Mouse (Mus musculus): ENCODE results near the gene Nav3. TPM values are rescaled to one million over a fixed set of nuclear protein-coding genes. Genes with fewer than 3 reads are reported as not detected.

Gene Nav3
- total RNA-seq, 2 experiments from 2014 or later: 2.3 to 4.7 TPM

DNA sequence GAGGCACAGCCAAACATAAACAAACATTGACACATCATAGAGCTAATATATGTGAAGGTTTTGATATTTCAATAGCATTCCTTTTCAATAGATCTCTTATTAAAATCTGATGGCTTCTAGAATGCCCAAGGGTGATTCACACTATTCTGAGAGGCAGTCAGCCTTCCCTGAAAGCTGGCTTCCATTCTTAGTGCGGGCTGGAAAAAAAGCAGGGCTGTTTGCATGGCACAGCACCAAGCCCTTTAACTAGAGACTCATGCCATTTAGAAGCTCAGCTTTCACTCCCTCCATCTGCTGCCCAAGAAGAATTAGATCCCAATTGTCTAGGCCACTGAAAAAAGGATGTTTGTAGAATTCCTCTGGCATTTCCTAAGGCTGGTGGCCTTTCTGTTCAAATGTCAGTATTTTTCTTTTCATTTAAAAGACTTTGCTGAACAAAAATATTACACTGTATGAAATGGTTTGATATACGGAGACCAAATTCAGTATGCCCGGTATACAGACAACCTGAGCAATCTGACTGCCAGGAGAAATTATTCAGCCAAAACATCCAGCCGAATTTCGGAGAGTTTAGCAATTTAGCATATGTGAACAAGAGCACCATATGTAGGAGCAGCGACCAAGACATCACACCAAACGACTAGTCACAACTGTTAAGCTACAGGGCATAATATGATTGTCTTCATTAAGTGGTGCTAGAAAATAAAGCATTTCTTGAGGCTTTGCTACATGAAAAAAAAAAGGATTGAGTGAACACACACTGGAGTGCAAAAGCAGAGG is 263.8 kb downstream of the Nav3 start:
- no peak for DNase-seq

DNA sequence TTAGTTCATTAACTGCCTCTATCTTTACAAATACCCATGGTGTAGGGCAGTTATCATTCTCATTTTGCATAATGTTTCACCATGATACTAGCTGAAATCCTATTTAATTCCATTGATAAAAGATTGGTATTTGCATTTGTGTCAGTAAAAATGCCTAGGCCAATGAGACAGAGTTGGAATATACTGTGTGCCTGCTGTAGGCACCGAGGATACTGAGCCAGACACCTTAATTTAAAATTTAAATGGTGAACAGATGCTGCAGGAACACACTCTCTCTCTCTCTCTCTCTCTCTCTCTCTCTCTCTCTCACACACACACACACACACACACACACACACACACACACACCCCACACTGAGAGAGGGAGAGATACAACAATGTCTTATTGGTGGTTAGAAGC is 269.8 kb downstream of the Nav3 start:
- DNase-seq: no peak

DNA sequence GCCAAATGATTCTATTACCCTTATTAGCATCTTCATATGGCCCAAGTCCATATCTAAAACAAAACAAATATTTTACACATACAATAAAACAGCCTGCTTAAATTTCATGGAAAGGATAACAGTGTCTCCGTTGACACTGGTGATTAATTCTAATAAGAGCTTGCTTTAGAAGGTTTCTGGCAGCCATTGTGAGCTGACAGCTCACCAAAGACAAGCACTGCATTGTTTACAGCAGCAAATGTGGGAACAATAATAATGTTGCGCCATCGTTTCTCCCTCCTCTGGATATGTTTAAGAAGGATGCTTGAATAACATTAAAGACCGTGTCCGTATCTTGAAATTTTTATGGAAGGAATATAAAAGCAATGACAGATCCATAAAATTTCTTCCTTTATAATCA is 280.1 kb downstream of the Nav3 start:
- no peak for DNase-seq

DNA sequence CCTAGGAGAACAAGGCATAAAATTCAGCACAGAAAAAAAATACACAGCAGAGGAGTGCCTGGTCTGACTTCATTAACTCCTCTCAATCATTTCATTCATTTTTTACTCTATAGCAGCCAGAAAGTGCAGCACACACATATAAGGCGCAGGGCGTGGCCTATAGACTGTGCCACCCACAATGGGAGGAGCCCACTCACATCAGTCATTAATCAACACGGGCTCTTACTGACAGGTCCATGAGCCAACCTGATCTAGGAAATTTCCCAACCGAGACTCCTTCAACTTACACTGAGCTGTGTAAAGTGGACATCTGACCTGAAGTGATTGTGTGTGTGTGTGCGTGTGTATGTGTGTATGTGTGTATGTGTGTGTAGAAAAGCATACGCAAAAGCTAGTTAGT is 286.6 kb downstream of the Nav3 start:
- DNase-seq: no peak

DNA sequence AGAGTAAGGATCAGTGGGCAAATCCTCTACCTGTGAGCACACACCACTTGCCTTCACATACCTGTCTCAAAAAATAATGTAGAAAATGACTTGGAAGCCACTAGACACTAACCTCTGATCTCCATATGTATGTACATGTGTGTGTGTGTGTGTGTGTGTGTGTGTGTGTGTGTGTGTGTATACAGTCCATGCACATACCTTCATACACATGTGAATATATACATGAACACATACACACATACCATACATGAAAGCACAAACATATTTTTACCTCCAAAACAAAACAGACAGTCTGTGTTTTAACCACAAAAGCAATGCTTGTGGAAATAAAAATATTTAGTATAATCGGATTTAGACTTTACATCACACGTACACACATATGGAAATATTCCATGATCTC is 287.1 kb downstream of the Nav3 start:
- DNase-seq: no peak

DNA sequence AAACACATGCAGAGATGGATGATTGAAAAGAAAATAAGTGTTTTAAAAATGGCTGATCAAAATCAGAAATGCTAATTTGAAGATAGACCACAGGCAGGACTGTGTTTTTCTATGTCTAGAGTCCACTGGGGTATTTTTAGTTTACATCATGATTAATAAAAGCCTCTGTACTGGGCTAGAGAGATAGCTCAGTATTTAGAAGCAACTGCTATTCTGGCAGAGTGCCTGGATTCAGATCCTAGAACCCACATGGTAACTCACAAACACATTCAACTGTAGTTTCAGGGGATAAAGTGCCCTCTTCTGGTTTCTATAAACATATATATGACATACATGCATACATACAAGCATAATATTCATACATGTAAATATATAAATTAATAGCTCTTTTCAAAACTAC is 293.4 kb downstream of the Nav3 start:
- no peak for DNase-seq

DNA sequence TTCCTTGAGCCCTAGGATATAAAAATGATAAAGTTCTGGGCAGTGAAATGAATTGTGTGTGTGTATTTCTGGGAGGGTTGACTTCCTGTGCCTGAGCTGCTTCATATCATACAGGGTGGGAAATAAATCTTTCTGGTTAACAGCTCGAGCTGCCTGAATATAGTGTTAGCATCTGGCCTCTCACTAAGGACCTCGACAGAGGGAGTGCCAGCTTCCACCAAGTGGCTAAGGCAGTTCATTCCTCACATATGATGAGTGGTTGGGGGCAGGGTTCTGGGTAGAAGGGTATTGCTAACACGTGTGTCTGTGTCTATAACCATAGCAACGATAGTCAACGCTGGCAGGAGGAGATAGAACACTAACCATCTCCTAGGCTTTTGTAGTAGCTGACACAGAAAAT is 295.1 kb downstream of the Nav3 start:
- no peak for DNase-seq

DNA sequence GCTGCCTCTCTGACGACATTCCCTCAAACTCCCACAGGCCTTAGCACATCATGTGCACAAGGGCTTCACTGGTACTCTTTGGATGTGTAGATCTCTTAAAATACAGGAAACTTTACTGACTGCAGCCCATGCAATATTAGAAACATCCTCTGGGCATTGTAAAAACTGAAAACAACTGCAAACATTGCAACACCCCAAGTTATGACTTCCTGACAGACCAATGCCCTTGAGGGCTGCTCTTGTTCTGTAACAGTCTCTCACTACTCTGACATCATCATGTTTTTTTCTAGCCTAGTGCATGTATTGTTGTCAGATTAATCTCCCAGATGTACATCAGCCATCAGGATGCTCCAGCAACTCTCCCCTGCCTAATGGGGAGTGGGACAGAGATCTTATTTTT is 296.5 kb downstream of the Nav3 start:
- DNase-seq: no peak

DNA sequence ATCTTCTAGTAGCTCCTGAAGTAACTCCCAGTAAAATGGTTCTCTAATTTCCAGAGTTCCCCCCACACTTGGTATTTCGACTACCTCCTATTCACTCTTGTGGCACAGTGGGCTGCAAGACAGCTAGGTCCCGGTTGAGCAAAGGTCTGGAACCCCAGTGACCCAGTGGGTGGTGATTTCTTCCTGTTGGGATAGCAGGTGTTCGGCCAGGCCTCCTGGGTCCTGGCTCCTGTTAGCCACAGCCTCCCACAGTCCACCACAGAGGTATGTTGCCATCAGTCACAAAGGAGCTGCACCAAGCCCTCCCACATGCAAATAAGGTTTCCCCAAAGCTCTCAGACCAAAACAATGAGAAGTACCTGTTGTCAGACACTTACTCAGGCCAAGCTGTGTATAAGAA is 297.9 kb downstream of the Nav3 start:
- no peak for DNase-seq

DNA sequence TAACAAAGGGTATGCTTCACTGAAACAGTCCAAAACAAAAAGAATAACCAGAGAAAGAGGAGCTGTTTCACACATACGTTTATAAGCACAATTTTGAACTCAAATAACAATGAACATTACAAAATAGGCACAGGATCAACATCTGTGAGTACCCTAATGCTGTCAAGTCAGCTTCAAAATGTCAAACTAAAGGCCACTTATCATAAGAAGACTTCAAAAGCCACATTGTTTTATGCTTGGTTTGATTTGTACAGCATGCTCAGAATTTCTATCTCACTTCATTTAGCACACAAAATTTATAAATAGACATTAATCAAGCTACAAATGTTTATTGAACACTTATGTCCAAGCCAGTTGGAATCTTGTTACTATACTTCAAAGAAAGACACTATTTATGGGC is 299.6 kb downstream of the Nav3 start:
- DNase-seq: no peak

DNA sequence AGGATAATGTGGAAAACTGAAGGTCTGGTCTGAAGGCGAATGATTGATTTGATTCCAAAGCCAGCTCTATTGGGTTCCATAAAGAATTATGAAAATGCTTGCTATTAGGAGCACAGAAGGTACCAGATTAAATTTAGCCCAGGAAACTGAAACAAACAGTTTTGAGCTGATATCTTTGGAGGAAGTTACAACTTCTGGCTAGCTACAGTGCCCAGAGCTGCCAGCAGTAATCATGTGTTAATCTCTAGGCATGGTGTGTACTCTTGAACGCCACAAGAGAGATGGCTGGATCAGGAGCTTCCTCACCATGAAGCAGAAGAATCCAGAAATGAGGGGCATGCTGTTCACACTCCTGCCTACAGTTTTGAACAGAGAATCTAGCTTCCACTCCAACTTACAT is 300.5 kb downstream of the Nav3 start:
- no peak for DNase-seq

DNA sequence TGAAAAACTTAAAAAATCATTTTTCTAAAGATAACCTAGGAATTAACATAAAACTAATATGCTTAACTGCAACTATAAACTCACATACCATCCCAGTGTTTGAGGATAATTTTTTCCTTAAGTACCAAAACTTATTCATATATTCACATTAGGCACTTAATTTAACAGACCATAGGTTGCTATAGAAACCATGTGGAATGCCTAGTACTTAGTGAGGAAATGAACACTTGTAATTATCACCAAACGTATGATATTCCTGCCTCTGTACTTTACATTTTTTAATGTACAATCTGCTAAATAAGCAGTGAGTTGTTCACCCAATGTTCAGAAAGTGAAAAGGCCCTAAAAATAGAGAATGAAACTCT is 301.1 kb downstream of the Nav3 start:
- no peak for DNase-seq

DNA sequence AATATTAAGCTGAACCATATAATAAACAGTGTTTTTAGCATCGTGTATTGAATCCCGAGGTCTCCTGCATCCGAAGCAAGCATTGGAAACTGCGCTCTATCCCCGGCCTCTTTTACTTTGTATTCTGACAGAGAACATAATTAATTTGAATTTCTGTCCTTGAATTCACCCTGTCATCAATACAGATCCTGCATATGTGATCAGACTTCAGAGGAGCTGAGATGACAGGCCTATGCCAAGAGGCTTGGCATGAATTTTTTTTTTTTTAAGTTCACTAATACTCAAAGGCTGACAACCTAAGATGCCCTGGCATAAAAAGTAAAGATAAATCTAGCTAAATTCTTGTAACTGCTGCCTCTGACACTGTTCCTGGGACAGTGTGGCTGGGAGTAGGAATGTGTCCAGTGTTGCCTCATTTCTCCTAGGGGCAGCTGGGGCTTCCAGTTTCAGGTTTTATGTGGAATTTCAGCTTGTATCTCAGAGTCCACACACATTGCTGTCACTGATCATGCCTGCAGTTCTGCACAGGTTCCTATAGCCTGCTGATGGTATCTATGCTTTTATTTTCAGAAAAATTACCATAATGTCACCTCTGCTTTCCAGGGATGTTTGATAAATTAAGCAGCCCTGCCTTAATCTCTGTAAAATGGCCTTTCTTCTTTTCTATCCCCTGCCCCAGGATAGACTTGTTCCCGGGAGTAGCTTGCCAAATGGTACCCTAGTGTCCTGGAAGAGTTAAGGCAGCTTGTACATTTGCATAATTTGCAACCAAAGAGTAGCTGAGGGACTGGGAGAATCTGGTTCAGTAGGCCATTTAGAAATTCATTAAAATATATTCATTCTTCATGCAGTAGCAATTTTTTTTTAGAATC is 301.8 kb downstream of the Nav3 start:
- no peak for DNase-seq

DNA sequence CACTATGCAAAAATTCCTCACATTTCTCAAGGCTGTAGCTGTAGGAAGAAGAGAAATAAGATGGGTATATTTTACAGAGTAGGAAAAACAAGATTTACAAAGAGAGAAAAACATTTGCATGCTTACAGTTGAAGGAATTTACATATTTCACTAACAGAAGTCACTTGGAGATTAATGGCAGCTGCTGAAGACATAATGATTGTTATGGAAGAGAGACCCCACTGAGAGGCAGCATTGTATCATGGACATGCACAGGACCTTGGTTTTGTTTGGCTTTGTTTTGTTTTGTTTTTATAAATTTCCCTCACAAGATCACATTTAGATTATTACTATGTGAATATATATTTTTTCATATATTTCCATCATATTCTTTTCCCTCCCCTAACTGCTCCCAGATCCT is 335.4 kb downstream of the Nav3 start:
- DNase-seq: no peak

DNA sequence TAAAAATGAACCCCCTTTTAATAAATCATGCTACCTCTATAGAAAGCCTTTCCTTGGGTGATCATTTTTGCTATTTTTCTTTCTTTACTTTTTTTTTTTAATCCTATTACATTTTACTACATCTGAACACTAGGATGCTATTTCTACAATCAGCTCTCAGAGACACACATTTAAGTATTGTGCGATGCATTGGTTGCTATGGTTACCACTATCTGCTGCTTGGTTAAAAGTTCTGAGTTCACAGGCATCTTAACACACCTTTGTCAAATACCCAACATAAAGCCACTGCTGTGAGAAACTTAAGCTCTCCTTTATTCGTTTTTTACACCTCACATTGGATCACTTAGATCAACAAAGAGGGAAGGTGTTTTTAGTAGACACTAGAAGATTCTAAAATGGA is 338.7 kb downstream of the Nav3 start:
- no peak for DNase-seq

DNA sequence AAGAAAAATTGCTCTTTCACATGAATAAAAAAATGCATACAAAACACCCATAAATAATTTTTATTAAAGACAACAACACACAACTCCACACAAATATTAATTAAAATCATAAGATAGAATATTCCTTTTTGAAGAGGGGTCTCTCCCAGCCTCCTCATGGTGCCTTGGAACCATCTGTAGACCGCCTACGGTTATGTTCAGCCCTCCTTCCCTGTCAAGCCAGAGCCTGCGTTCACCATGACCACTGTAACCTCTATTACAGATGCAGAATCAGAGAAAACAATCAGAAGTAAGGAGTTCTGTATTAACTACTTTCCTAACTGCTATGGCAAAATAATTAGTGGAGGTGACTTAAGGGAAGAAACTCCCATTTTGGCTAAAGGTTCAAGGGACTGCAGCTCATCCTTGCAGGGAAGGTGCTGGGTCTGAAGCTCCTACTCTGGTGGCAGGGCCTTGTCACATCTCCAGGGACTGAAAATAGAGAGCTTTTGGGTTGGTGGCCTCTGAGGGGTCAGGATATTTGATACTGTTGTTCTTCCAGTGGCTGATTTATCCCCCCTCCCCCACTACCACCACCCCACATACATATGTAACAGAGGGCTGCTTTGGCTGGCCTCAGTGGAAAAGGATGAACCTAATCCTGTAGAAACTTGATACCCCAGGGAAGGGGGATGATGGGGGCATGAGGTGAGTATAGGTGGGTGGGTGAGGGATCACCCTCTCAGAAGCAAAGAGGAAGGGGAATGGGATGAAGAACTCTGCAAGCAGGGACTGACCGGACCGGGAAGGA is 343.1 kb downstream of the Nav3 start:
- no peak for DNase-seq

DNA sequence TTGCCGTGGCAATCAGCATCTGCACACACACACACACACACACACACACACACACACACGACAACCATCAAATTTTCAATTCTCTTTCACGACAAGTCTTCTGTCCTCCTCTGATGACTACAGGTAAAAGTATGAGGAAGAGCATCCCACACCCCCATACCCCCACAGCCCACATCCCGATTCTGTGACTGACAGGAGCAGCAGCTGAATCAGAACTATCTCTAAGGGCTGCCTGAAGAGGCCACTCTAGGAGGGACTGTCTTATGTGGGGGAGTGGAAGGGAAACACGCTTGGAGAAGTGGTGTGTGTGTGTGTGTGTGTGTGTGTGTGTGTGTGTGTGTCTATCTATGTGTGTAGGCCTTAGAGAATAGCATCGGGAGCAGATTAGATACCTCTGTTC is 352.7 kb downstream of the Nav3 start:
- DNase-seq: no peak

DNA sequence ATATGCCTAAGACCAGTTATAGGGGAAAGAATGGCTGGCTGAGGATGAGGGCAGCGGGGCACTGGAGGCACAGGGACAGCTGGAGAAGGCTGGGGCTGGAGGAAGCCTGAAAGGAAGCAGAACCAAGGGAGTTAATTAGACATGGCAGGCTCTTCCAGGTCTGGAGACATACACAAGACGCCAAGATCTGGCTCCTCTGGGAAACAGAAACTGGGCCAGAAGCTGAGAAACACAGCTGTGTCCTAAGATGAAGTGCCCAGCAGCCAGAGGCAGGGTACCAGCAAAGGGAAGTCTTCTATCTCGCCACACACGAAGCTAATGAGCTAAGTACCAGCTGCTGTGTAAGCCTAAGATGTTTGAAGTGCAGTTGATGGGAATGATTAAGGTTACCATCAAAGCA is 353.8 kb downstream of the Nav3 start:
- DNase-seq: peak in 1 of 2 experiments; percentile 16

DNA sequence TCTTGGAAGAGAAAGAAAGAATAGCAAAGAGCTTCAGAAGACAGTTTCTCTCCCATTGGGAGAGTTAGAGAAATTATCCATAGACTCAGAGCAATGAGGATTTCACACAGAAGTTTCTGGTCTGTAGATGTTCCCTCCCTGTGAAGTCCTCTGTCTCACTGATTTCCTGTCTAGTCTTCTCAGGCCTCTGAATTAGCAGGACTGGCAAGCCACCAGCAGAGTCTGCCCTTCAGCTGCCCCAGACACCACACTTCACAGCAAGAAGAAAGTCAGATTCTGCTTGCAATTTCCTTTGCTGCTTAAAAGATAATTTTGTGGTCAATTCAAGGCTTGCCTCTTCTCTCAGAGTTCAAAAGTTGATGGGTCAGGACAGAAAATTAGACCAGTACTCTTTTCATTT is 361.6 kb downstream of the Nav3 start:
- DNase-seq: peak; percentile 22 to 27

DNA sequence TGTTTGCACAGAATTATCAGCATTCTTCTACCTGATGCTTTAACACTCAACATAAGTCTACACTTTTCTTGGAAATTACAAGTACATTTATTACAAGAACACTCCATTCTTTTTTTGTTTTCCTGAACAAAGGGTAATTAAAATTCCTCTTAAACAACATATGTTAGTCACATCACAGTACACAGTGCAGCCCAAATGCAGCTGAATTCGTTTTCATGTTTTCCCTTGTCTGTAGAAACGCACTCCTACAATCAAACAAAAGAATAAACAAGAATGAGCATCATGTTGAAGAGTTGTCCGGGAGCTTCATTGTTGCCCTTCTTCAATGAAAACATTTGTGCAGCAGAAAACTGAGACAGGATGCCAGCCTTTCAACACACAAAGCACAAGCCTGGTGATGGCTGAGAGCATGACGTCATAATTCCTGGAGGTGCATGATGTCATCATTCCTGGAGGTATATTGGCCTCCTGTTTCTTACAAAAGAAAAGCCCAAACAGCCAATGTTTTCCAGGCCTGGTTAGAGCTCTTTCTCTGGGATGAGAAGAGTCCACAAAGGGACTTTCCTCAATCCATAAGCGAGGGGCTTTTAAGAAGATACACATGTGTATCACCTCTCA is 367.5 kb downstream of the Nav3 start:
- DNase-seq: no peak

DNA sequence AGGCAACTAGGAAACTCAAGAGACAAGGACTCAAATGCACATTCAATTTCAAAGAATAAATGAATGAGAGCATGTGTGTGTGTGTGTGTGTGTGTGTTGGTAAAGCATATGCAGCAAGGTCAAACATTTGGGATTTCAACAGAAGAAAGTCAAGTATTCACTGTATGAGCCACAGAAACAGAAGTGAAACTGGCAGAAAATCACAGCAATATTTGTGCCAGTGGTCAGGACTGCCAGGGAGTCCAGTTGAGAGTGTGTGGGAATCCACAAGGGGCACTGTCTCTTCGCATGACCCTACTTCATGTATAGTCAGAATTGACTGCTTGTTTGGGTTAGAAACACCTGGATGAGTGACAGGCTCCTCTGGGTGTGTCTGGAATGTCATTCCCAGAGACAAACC is 370.1 kb downstream of the Nav3 start:
- DNase-seq: no peak

DNA sequence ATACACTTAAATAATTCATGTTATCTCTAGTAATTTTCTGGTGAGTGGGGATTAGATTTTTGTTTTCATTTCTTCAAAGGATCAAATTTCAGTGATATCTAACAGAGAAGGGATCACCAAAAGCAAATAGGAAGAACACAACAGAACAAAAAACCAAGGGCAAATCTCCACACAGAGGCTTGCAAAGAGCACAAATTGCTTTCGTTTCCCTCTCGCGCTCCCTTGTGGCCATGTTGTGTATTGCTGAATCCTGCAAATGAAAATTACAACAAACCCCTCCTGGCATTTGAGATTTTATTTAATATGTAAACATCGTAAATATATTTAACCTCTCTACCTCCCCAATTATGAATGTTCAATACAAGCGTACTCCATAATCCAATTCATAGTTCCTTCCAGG is 370.8 kb downstream of the Nav3 start:
- DNase-seq: peak; percentile 58 to 68

DNA sequence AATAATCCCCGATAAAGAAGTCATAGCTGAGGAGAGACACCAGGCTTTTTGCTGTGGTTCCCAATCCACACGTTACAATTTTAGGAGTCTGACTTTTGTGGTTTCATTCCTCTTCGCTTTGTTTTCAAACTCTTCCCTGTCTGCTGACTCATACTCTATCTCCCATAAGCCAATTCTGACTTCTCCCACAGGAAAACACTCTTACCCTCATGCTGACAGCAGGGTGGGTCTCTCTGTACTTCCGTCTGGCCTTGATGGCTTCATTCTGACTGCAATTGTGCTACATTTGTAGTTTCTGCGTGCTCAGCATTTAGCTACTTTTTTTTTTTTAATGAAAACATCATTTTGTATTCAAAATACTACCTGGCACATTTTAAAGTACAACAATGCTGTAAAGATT is 379.4 kb downstream of the Nav3 start:
- DNase-seq: no peak
